Mouse (Mus musculus) right cerebral cortex, postnatal 25 days (tissue): ENCODE measurements at regions not wholly inside any gene's neighbourhood (a gene's known extent, or its start where the extent isn't known, plus 50 kb on each side); places are given as distances from the start of the nearest gene placed in this dataset.
"Not testable (repeated sequence)": the region's sequence is repeated elsewhere in the genome, so short reads cannot be mapped to it uniquely, and the experiment has no call there.

Source experiments
- DNase-seq: peaks from one replicate; pipeline ENCODE4 v3.0.0; 2022

GRCm38 (mm10) chr13:107829861-107830260, 214.4 kb upstream of the Smim15 start:
- DNase-seq: no peak

- no peak for DNase-seq
Observed at GRCm38 (mm10) chr13:107825636-107826035, 218.6 kb upstream of the Smim15 start.

- DNase-seq: no peak
Observed at GRCm38 (mm10) chr13:107823342-107823741, 220.9 kb upstream of the Smim15 start.

DNA sequence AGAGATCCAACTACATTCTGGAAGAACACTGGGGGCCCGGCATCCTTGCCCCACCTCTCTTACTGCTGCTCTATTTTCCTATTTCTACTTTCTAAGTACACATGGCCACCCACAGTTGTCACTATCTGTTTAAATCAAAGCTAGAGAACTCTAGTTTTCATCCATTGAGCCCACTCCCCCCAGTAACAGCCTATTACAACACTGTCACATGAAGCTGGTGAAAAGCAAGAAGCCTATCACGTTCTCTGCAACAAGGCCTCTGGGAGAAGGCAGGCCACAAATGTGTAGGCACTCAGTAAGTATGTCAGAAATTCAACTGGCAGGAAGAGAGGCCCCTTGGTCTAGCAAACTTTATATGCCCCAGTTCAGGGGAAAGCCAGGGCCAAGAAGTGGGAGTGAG, 222.0 kb upstream of the Smim15 start:
- no peak for DNase-seq

DNA sequence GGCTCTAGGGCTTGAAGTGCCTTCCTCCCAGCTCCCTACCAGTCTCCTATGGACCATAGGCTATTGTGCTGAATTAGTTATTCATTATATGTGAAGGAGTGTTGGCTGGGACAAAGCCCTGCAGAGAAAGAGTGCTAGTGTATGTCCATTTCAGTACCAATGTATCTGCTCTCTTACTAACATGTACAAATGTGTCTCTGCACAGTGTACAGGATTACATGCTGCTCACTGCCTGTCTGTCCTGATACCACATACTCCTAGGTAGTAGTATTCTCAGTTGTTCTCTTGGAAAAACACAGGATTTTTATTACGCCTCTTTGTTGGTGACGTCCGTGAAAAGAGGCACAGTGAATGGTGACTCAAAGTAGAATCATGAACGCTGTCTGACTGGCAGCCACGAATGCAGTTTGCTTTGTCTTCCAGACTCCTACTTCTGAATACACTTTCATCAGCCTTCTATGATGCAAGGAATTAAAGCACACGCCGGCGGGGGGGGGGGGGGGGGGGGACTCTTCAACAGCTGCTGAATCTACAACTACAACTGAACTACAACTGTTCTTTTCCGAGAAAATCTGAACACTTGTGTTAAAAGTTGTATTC, 230.6 kb upstream of the Smim15 start:
- DNase-seq: no peak

DNA sequence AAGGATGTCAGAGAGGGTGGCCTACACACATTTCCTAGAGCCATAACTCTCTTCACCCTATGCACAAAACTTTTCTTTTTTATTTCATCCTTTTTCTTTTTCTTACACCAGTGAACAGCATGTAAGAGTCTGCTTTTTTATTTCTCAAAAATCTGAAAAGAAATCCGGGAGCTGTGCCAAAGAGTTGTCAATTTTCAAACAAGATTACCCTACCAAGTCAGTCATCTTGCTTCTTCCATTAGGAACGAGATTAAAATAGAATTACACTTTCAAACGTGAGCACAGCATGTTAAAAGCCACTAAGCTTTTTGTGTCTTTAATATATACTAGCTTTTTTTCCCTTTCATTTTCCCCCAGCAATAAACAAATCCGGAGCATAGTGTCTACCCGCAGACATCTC, 232.2 kb upstream of the Smim15 start:
- DNase-seq: no peak

GRCm38 (mm10) chr13:107810802-107811192, 233.4 kb upstream of the Smim15 start:
- no peak for DNase-seq

- no peak for DNase-seq
Observed at GRCm38 (mm10) chr13:107810060-107810801, 234.0 kb upstream of the Smim15 start.

GRCm38 (mm10) chr13:107808961-107809360, 235.3 kb upstream of the Smim15 start:
- no peak for DNase-seq

GRCm38 (mm10) chr13:107804418-107804817, 239.8 kb upstream of the Smim15 start:
- no peak for DNase-seq

DNA sequence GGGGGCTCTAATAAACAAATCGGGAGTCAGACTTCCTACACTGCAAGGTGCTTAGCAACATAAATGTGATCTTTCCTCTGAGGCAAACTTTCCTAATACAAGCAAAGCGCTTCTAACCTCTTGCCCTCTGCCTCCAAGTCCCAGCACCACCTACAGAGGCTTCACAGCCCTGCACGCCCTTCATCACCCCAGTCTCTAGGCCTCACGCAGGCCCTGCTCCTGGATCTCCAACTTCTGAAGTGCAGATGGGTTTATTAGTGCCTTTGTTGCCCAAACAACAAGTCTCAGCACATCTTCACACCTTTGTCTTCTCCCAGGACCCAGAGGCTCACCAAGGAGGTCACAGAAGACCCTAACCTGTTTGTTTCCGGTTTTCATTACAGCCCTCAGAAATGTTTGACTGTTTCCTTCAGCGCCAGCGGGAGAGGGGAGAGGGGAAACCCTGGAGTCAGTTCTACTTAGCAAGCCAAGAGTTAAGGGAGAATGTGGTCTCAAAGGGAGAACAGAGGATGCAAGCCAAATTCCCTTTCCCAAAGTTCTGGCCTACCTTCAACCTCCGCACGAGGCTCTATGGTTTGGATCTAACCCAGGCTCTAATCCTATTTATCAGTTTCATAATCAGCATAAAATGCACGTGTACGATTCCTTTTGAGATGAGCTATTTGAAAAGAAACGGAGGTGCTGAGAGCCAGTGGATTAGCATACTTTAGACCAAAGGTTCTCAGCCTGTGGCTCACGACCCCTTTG, 244.9 kb upstream of the Smim15 start:
- no peak for DNase-seq

DNA sequence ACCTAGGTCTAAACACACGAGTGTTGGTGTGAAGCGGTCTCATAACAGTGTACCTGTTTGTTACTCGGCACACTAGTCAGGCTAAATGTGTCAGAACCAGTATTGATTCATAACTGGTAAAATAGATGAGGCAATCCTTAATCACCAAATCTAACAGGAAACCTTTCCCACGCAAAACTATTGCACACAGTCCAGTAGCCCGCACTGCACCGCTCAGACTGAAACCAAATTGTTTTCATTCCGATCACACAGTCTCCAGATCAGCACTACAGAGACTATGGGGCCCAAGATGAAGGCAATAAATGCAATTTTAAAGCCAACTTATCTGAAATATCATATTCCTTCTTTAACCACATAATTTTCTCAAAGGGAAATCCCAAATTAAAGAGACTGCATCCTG, 246.1 kb upstream of the Smim15 start:
- DNase-seq: no peak

GRCm38 (mm10) chr13:107795516-107795915, 248.7 kb upstream of the Smim15 start:
- DNase-seq: no peak

- DNase-seq: no peak
Observed at GRCm38 (mm10) chr13:107791770-107792169, 252.5 kb upstream of the Smim15 start.

- no peak for DNase-seq
Observed at GRCm38 (mm10) chr13:107784971-107785370, 259.3 kb upstream of the Smim15 start.

- no peak for DNase-seq
Observed at GRCm38 (mm10) chr13:107781741-107782140, 262.5 kb upstream of the Smim15 start.

DNA sequence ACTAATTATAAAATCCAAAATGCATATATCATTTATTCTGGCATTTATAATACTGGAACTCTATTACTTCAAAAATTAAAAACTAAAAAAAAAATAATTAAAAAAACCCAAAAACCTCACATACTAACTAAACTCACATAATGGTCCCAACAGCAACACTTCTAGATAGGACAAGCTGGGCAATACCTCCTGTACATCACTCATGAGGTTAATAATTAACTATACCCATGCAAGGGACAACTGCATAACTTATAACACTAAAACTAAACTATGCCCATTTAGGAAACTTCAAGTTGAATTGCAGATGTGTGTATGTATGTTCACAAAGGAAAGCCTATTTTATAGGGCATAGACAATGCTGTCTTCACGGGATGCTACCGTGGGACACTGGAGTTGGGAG, 263.0 kb upstream of the Smim15 start:
- no peak for DNase-seq

- DNase-seq: no peak
Observed at GRCm38 (mm10) chr13:107779591-107779990, 264.7 kb upstream of the Smim15 start.

GRCm38 (mm10) chr13:107774499-107774898, 269.7 kb upstream of the Smim15 start:
- DNase-seq: not testable (repeated sequence)

DNA sequence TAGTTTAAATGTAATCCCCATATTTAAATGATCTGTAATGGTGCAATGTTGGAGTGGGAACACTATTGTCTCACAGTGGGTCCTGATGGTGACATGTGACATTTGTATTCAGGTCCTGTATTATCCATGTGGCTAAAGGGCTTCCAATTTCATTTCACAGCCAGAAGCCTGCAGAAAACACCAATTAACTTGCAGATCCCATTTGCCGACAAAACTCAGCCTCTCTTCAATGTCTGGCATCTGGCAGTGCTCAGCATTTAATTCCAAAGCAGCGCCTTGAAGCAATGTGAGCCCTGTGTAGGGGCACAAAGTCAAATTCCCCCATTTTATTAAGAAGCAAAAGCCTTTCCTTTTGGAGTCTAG, 277.0 kb upstream of the Smim15 start:
- no peak for DNase-seq

DNA sequence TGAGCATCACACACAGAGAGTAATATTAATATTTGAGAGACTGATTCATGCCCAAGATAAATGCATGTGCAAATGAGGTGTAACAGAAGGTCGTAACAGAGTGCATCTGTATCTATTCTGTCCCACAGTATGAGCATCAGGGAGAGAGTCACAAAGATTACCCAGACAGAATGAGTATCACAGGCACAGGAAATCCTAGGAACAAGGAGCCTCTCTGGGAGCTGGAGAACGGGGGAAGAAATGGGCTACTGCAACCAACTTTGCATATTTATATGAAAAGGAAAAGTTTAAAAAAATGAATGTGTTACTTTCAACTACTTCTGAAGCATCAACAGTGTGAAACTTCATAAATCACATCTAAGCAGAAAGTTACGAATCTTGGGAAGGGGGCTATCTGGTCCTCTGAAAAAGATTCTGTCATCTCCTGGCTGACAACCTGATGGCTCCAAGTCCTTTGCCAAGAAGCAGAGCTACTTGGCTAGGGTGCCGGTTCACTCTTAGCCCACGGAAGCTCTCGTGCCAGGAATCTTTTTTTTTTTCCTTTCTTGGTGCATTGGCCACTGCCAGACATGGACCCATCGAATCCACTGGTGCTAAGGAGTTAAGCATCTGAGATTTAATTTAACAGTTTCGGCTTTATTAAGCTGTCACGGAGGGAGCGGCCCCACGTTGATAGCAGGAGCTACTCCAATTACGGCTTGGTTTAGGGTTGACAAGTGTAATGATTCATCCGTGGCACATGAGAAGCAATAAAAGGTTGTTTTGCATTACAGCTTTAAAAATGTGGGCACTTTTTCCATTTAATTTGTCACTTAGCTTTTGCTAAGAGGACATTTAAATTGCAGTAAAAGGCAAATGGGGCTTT, 277.6 kb upstream of the Smim15 start:
- no peak for DNase-seq

DNA sequence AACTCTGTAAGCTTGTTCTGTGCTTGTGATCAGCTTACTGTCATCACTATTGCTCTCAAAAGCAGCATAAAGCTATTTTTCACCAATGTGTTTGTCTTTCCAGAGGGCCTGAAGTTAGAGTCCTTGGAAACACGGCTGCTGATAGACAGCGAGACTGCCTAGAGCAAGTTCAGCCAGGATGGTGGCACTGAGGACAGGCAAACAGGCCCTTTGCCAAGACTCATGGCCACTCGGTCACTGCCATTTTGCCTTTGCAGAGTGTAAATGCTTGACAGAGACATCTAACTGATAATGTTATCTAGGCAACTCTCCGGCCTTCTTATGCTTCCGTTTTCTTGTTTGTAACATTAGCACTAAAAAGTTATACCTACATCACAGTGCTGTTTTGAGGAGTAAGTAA, 280.3 kb upstream of the Smim15 start:
- DNase-seq: no peak

DNA sequence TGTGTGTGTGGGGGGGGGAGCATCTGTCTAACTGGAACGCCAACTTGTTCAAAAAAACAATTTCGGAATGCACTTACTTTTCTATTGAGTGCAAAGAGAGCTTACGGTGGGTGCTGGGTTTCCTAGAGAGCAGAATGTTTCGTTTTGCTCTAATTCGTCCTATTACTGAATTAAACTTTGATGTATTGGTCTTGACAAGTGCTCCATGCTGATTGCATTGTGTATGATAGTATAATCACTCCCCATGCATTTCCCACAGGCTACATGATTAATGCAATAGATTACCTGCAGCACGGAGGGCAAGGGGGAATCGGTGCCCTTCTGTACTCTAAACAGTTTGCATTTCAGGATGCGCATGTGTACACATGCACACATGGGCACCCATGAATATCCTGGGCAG, 283.7 kb upstream of the Smim15 start:
- no peak for DNase-seq
